Mouse (Mus musculus): ENCODE measurements around the gene Sptbn2.
A peak's percentile ranks its signal among the peaks of the same experiment; 100 is the strongest.
"Not testable (repeated sequence)": the region's sequence is repeated elsewhere in the genome, so short reads cannot be mapped to it uniquely, and the experiment has no call there.

Gene Sptbn2

GRCm38 (mm10) chr19:4729186-4729585 is 18.2 kb downstream of the Sptbn2 start:
- no peak for DNase-seq

GRCm38 (mm10) chr19:4733052-4733451 is 22.1 kb downstream of the Sptbn2 start:
- no peak for DNase-seq

- DNase-seq: no peak
Measured at GRCm38 (mm10) chr19:4737866-4738265, 26.9 kb downstream of the Sptbn2 start.

- no peak for DNase-seq
Measured at GRCm38 (mm10) chr19:4739053-4739452, 28.1 kb downstream of the Sptbn2 start.

GRCm38 (mm10) chr19:4739762-4740161 is 28.8 kb downstream of the Sptbn2 start:
- no peak for DNase-seq

GRCm38 (mm10) chr19:4741482-4741881 is 30.5 kb downstream of the Sptbn2 start:
- DNase-seq: no peak

- no peak for DNase-seq
Measured at GRCm38 (mm10) chr19:4742229-4742628, 31.3 kb downstream of the Sptbn2 start.

- DNase-seq: peak in 1 of 2 experiments; percentile 49
Measured at GRCm38 (mm10) chr19:4743524-4743923, 32.6 kb downstream of the Sptbn2 start.

- DNase-seq: no peak
Measured at GRCm38 (mm10) chr19:4744026-4744425, 33.1 kb downstream of the Sptbn2 start.

- DNase-seq: peak in 1 of 2 experiments; percentile 28
Measured at GRCm38 (mm10) chr19:4745057-4745456, 34.1 kb downstream of the Sptbn2 start.

GRCm38 (mm10) chr19:4745681-4746080 is 34.7 kb downstream of the Sptbn2 start:
- no peak for DNase-seq

GRCm38 (mm10) chr19:4746611-4747010 is 35.6 kb downstream of the Sptbn2 start:
- peak in 1 of 2 experiments; percentile 54 for DNase-seq

GRCm38 (mm10) chr19:4747631-4748312 is 36.8 kb downstream of the Sptbn2 start:
- no peak for DNase-seq

GRCm38 (mm10) chr19:4748493-4748892 is 37.5 kb downstream of the Sptbn2 start:
- no peak for DNase-seq

GRCm38 (mm10) chr19:4749975-4750374 is 39.0 kb downstream of the Sptbn2 start:
- DNase-seq: no peak

- peak; percentile 88 to 92 for DNase-seq
Measured at GRCm38 (mm10) chr19:4755565-4756192, 44.7 kb downstream of the Sptbn2 start.

- peak; percentile 97 to 98 for DNase-seq
Measured at GRCm38 (mm10) chr19:4756193-4756911, 45.4 kb downstream of the Sptbn2 start, which contains the start of gene Rbm4b. TSS of gene Rbm4b (plus strand) at chr19:4756497.

- DNase-seq: no peak
Measured at GRCm38 (mm10) chr19:4756921-4757320, 46.0 kb downstream of the Sptbn2 start.

- DNase-seq: not testable (repeated sequence)
Measured at GRCm38 (mm10) chr19:4760544-4760943, 49.6 kb downstream of the Sptbn2 start.

GRCm38 (mm10) chr19:4762876-4763275 is 51.9 kb downstream of the Sptbn2 start:
- DNase-seq: no peak

GRCm38 (mm10) chr19:4767507-4768148 is 56.7 kb downstream of the Sptbn2 start:
- DNase-seq: no peak

GRCm38 (mm10) chr19:4772785-4773184 is 61.8 kb downstream of the Sptbn2 start:
- no peak for DNase-seq

GRCm38 (mm10) chr19:4782891-4783290 is 71.9 kb downstream of the Sptbn2 start:
- DNase-seq: no peak

Data from lung, postnatal 4 days (tissue).